Mouse (Mus musculus) G1E (cell line): Measurements from ENCODE around the gene Serpina3m. TPM values are rescaled to one million over a fixed set of nuclear protein-coding genes. Genes with fewer than 3 reads are reported as not detected.

Experiments used
- ATAC-seq: 2 replicates; pipeline ENCODE4 v1.8.0; 2016; ENCODE audit warnings: mild to moderate bottlenecking; ENCODE audit not compliant: insufficient number of reproducible peaks, poor library complexity, low FRiP score, severe bottlenecking; ENCODE audit errors: extremely low read depth
- DNase-seq: peaks from one replicate; pipeline ENCODE4 v3.0.0; 2012; ENCODE audit warnings: low spot score
- H3K27me3 ChIP-seq: 2 replicates; pipeline ENCODE4 v1.6.1; 2012; ENCODE audit warnings: mild to moderate bottlenecking, low read length, inconsistent platforms; ENCODE audit not compliant: insufficient read depth
- H3K36me3 ChIP-seq: replicated peaks from 2 replicates; pipeline ENCODE3; 2012; ENCODE audit warnings: mild to moderate bottlenecking, inconsistent platforms
- H3K4me1 ChIP-seq: 2 replicates; pipeline ENCODE4 v1.6.1; 2012; ENCODE audit warnings: low read depth, low read length, inconsistent platforms, mixed read lengths; ENCODE audit not compliant: insufficient read depth
- H3K4me3 ChIP-seq: 2 replicates; pipeline ENCODE4 v1.5.1; 2012; ENCODE audit warnings: low read depth, mild to moderate bottlenecking, inconsistent platforms, low read length, moderate library complexity, mixed read lengths
- H3K9me3 ChIP-seq: replicated peaks from 2 replicates; pipeline ENCODE4 v1.6.1; 2012; ENCODE audit warnings: inconsistent platforms
- CTCF ChIP-seq: IDR thresholded peaks from 2 replicates; pipeline ENCODE4 v1.5.1; 2012; ENCODE audit warnings: low read depth, low read length, inconsistent platforms, mixed read lengths
- GATA1 ChIP-seq: IDR thresholded peaks from 2 replicates; pipeline ENCODE4 v1.6.1; 2012; ENCODE audit warnings: borderline replicate concordance, low read length, inconsistent platforms, mixed read lengths
- GATA2 ChIP-seq: IDR thresholded peaks from 2 replicates; pipeline ENCODE4 v1.6.1; 2012; ENCODE audit warnings: low read depth, low read length, inconsistent platforms, borderline replicate concordance
- POLR2AphosphoS5 ChIP-seq: IDR thresholded peaks from 2 replicates; pipeline ENCODE4 v1.6.1; 2012; ENCODE audit warnings: low read depth, low read length, inconsistent platforms; ENCODE audit not compliant: insufficient replicate concordance
- TAL1 ChIP-seq: conservative IDR thresholded peaks from 2 replicates; pipeline ENCODE4 v1.6.1; 2012; ENCODE audit warnings: low read depth, low read length, inconsistent platforms, mixed read lengths
- polyA plus RNA-seq: library from polyadenylated mRNA; stranded (reverse); fragments of >175 nt; gene quantifications from 2 replicates; pipeline ENCODE4 v1.2.3, GENCODE M21; 2012
- total RNA-seq, 2 experiments: library from RNA; stranded (forward) in 1 of 2; stranded (reverse) in 1 of 2; fragments of 200-1000 nt in 1 of 2; fragments of >200 nt in 1 of 2; fragmentation: Nextera tagmentation in 1 of 2; gene quantifications; 2 replicates each; pipeline ENCODE4 v1.2.3; 2014 to 2017

The Serpina3m gene
- total and polyA plus RNA-seq, 3 experiments: not detected

DNA sequence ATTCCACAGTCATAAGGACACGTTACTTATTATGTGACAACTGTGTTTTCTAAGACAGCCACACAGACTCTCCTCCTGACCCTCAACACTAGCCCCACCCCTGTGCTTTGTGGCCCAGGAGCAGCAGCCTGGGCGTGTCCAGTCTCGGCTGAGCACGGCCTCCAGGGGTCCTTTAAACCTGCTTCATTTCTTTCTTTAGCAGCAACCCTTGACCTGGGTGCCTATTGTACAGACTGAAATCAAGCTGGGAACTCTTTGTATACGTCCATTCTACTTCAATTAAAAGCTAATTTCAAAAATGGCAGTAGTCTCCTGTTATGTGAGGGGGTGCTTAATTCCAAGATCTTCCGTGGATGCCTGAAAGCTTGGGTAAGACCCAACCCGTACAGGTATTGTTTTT is 94.9 kb downstream of the Serpina3m start:
- no peak overlapping the region for H3K4me3 ChIP-seq
- no peaks in the 10 kb centered on the region for H3K4me1 ChIP-seq
- no peak for TF ChIP-seq TAL1
- TF ChIP-seq GATA2: no peak
- no peak for TF ChIP-seq GATA1
- no peak for TF ChIP-seq CTCF
- no peak for TF ChIP-seq POLR2AphosphoS5
- H3K27me3 ChIP-seq: no peaks in the 10 kb centered on the region
- H3K36me3 ChIP-seq: no peaks in the 10 kb centered on the region
- H3K9me3 ChIP-seq: peaks cover 79% of the 10 kb centered on the region
- ATAC-seq (no peak), DNase-seq (no peak)

DNA sequence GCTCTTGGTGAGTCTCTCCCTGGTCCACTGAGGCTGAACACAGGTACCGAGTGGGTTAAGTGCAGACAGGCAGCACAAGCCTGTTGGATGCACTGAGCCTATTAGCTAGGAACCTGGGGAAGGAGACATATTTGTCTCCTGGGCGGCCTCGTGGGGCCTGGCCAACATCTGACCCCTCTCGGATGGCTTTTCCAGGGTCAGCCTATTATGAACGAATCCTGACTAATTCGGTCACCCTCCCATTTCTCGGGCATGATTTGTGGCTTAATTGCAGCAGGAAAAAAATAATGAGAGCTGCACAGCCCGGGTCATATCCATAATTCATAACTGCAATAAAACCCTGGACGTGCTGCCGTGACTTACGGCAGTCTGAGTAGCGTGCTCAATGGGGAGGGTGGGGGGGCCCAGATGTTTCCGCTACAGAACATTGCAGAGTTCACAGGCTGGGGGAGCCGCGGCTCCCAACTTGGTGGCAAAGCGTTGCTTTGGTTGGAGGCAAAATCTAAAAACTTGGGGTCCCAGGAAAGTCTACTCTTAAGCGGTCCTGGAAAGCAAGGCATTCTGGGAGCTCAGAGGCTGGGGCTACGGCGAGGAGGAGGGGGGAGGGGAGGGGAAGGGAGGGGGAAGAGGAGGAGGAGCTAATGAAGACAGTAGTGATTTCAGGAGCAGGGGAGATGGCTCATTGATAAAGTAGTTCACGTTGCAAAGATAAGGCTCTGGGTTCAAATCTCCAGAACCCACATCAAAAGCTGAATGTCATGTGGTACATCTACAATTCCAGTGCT is 95.9 kb downstream of the Serpina3m start:
- no peak for TF ChIP-seq GATA2
- no peak for TF ChIP-seq TAL1
- TF ChIP-seq CTCF: no peak
- TF ChIP-seq POLR2AphosphoS5: no peak
- TF ChIP-seq GATA1: no peak
- ATAC-seq (no peak), DNase-seq (no peak)

DNA sequence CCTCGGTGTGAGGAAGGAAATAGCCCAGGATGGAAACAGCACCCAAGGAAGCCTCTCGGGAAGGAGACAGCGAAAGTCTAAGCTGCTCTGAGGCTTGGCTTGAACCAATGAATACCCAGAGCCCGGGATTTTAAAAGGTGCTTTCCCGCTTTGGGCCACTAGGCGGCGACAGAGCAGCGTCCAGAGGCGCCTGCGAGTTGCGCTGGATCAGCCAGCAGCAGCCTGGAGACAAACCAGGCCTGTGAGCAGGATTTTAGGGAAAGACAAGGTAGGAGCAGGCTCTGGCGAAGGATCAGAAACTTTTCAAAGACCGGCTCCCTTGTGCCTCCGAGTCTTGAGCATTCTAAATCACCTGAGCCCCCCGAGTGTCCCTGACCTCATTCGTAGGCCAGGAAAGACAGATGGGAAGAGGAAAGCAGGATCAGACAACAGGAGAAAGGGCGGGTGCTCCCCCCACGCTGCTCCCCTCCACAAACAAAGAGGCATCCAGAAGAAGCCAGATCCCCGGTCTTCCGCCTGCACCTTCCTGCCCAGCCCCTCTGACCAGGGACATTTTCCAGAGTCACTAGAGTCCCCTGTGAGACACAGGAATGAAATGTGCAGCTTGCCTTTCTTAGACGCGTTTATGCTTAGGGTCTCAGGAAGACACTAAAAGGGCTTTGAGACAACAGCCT is 101.9 kb downstream of the Serpina3m start:
- Histone ChIP-seq H3K4me3 (no peak overlapping the region), H3K9me3 (peaks cover 79% of the 10 kb centered on the region), H3K4me1 (no peaks in the 10 kb centered on the region), H3K36me3 (no peaks in the 10 kb centered on the region), H3K27me3 (no peaks in the 10 kb centered on the region)
- no peak for TF ChIP-seq POLR2AphosphoS5
- TF ChIP-seq GATA1: no peak
- no peak for TF ChIP-seq GATA2
- TF ChIP-seq TAL1: no peak
- DNase-seq (no peak), ATAC-seq (no peak)

More for the DNA sequence above, 95.9 kb downstream of the Serpina3m start:
- Histone ChIP-seq H3K27me3 (no peaks in the 10 kb centered on the region), H3K4me1 (no peaks in the 10 kb centered on the region), H3K4me3 (no peak overlapping the region), H3K36me3 (no peaks in the 10 kb centered on the region), H3K9me3 (peaks cover 89% of the 10 kb centered on the region)

DNA sequence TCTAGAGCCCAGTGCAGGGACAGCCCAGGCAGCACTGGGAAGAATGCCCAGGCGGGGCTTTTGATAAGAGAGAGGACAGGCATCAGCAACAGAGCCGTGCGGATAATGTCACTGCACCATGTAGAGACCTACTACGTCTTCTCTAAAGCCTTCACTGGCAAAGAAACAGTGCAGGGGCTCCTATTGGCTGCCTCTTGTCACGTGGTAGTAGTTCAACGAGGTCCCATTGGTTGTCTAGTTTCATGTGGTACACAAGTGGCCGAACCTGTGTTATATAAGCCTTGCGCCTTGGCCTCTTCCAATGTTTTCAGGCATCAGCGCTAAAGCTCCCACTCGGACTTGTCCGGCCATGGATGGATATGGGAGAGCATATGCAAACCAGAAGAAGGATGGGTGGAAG is 105.4 kb downstream of the Serpina3m start:
- peaks cover 82% of the 10 kb centered on the region for H3K9me3 ChIP-seq
- TF ChIP-seq GATA1 (no peak), GATA2 (no peak), POLR2AphosphoS5 (no peak), CTCF (no peak), TAL1 (no peak)
- ATAC-seq: no peak
- no peaks in the 10 kb centered on the region for H3K27me3 ChIP-seq
- no peak overlapping the region; the same call in 1 of the 2 replicates for H3K4me3 ChIP-seq
- no peaks in the 10 kb centered on the region for H3K4me1 ChIP-seq
- H3K36me3 ChIP-seq: no peaks in the 10 kb centered on the region
- no peak for DNase-seq

Other genes starting within 250 kb of the Serpina3m start
- not detected in 2 replicates for gene Serpina5, start 237.4 kb upstream of the Serpina3m start, total RNA-seq (2014; fragmentation: Nextera tagmentation)
- gene Serpina5, start 237.4 kb upstream of the Serpina3m start, total RNA-seq (2017): not detected in 2 replicates
- gene Serpina5, start 237.4 kb upstream of the Serpina3m start, polyA plus RNA-seq: not detected in 2 replicates
- not detected in 2 replicates for gene Serpina3a, start 225.8 kb upstream of the Serpina3m start, total RNA-seq (2014; fragmentation: Nextera tagmentation)
- 0.16 TPM in 1 of 2 replicates, not detected in the other for gene Serpina3a, start 225.8 kb upstream of the Serpina3m start, total RNA-seq (2017)
- not detected in 2 replicates for gene Serpina3a, start 225.8 kb upstream of the Serpina3m start, polyA plus RNA-seq
- not detected in 2 replicates for gene Serpina3b, start 210.5 kb upstream of the Serpina3m start, total RNA-seq (2014; fragmentation: Nextera tagmentation)
- 0.22 TPM in 1 of 2 replicates, not detected in the other for gene Serpina3b, start 210.5 kb upstream of the Serpina3m start, total RNA-seq (2017)
- gene Serpina3b, start 210.5 kb upstream of the Serpina3m start, polyA plus RNA-seq: not detected in 2 replicates
- gene Serpina3c, start 184.6 kb upstream of the Serpina3m start, total RNA-seq (2014; fragmentation: Nextera tagmentation): not detected in 2 replicates
- 0.05 and 0.06 TPM in 2 replicates for gene Serpina3c, start 184.6 kb upstream of the Serpina3m start, total RNA-seq (2017)
- not detected in 2 replicates for gene Serpina3c, start 184.6 kb upstream of the Serpina3m start, polyA plus RNA-seq
- gene Serpina3f, start 123.9 kb upstream of the Serpina3m start, total RNA-seq (2014; fragmentation: Nextera tagmentation): not detected in 2 replicates
- 0.06 and 0.22 TPM in 2 replicates for gene Serpina3f, start 123.9 kb upstream of the Serpina3m start, total RNA-seq (2017)
- gene Serpina3f, start 123.9 kb upstream of the Serpina3m start, polyA plus RNA-seq: not detected in 2 replicates
- gene Serpina3g, start 102.2 kb upstream of the Serpina3m start, total RNA-seq (2014; fragmentation: Nextera tagmentation): not detected in 2 replicates
- gene Serpina3g, start 102.2 kb upstream of the Serpina3m start, total RNA-seq (2017): 0.06 and 0.16 TPM in 2 replicates
- not detected in 2 replicates for gene Serpina3g, start 102.2 kb upstream of the Serpina3m start, polyA plus RNA-seq
- gene Serpina3i, start 75.4 kb upstream of the Serpina3m start, total RNA-seq (2014; fragmentation: Nextera tagmentation): not detected in 2 replicates
- 0.11 TPM in 1 of 2 replicates, not detected in the other for gene Serpina3i, start 75.4 kb upstream of the Serpina3m start, total RNA-seq (2017)
- gene Serpina3i, start 75.4 kb upstream of the Serpina3m start, polyA plus RNA-seq: not detected in 2 replicates
- gene Serpina3j, start 23.9 kb upstream of the Serpina3m start, total RNA-seq (2014; fragmentation: Nextera tagmentation): not detected in 2 replicates
- 0.27 TPM in 1 of 2 replicates, not detected in the other for gene Serpina3j, start 23.9 kb upstream of the Serpina3m start, total RNA-seq (2017)
- gene Serpina3j, start 23.9 kb upstream of the Serpina3m start, polyA plus RNA-seq: not detected in 2 replicates
- gene Serpina3k, start within 50 bp of the Serpina3m start, total RNA-seq (2014; fragmentation: Nextera tagmentation): not detected in 2 replicates
- gene Serpina3k, start within 50 bp of the Serpina3m start, total RNA-seq (2017): not detected in 2 replicates
- gene Serpina3k, start within 50 bp of the Serpina3m start, polyA plus RNA-seq: not detected in 2 replicates
- not detected in 2 replicates for gene Serpina3n, start 68.2 kb downstream of the Serpina3m start, total RNA-seq (2014; fragmentation: Nextera tagmentation)
- not detected in 2 replicates for gene Serpina3n, start 68.2 kb downstream of the Serpina3m start, total RNA-seq (2017)
- not detected in 2 replicates for gene Serpina3n, start 68.2 kb downstream of the Serpina3m start, polyA plus RNA-seq
- gene Gsc, start 134.8 kb downstream of the Serpina3m start, total RNA-seq (2014; fragmentation: Nextera tagmentation): not detected in 2 replicates
- gene Gsc, start 134.8 kb downstream of the Serpina3m start, total RNA-seq (2017): not detected in 2 replicates
- not detected in 2 replicates for gene Gsc, start 134.8 kb downstream of the Serpina3m start, polyA plus RNA-seq